Mouse (Mus musculus) induced T-regulatory cell, adult 2 months (primary cell): ENCODE results near the gene Tmem242.
"Not testable (repeated sequence)": the region's sequence is repeated elsewhere in the genome, so short reads cannot be mapped to it uniquely, and the experiment has no call there.

Experiments used
- DNase-seq: peaks from one replicate; pipeline ENCODE4 v3.0.0-alpha.2; 2012; ENCODE audit warnings: low read depth

Tmem242 gene

GRCm38 (mm10) chr17:5440159-5440971 is at the start of gene Tmem242:
Gene Tmem242, minus strand, starts transcription at chr17:5440259.
- peak; percentile 95 for DNase-seq

GRCm38 (mm10) chr17:5488156-5488555 is 48.1 kb upstream of the Tmem242 start:
- no peak for DNase-seq

- DNase-seq = no peak
These were observed 44.6 kb upstream of the Tmem242 start for GRCm38 (mm10) chr17:5484663-5485062.

GRCm38 (mm10) chr17:5483456-5483855 is 43.4 kb upstream of the Tmem242 start:
- no peak for DNase-seq

- DNase-seq = no peak
These were observed 36.1 kb upstream of the Tmem242 start for GRCm38 (mm10) chr17:5475960-5476725.

- DNase-seq = peak; percentile 17
These were observed 32.2 kb upstream of the Tmem242 start for GRCm38 (mm10) chr17:5472268-5472667.

- no peak for DNase-seq
These were observed 27.1 kb upstream of the Tmem242 start for GRCm38 (mm10) chr17:5467177-5467576.

- no peak for DNase-seq
These were observed 26.7 kb upstream of the Tmem242 start for GRCm38 (mm10) chr17:5466736-5467135.

- DNase-seq = no peak
These were observed 23.9 kb upstream of the Tmem242 start for GRCm38 (mm10) chr17:5463912-5464311.

GRCm38 (mm10) chr17:5453657-5454056 is 13.6 kb upstream of the Tmem242 start:
- DNase-seq = no peak

- DNase-seq = no peak
These were observed 3.7 kb upstream of the Tmem242 start for GRCm38 (mm10) chr17:5443751-5444150.

- no peak for DNase-seq
These were observed 3.2 kb upstream of the Tmem242 start for GRCm38 (mm10) chr17:5443260-5443659.

- DNase-seq = not testable (repeated sequence)
These were observed 2.3 kb upstream of the Tmem242 start for GRCm38 (mm10) chr17:5442403-5442802.

- no peak for DNase-seq
These were observed 264 bp downstream of the Tmem242 start for GRCm38 (mm10) chr17:5439831-5440158.

- DNase-seq = no peak
These were observed 10.3 kb downstream of the Tmem242 start for GRCm38 (mm10) chr17:5429772-5430133.

- DNase-seq = peak; percentile 96
These were observed 10.8 kb downstream of the Tmem242 start for GRCm38 (mm10) chr17:5429090-5429771.

- no peak for DNase-seq
These were observed 14.9 kb downstream of the Tmem242 start for GRCm38 (mm10) chr17:5425204-5425603.

- DNase-seq = no peak
These were observed 15.9 kb downstream of the Tmem242 start for GRCm38 (mm10) chr17:5424156-5424555.

- DNase-seq = no peak
These were observed 18.2 kb downstream of the Tmem242 start for GRCm38 (mm10) chr17:5421835-5422234.

GRCm38 (mm10) chr17:5419771-5420518 is 20.1 kb downstream of the Tmem242 start:
- DNase-seq = no peak

- no peak for DNase-seq
These were observed 21.0 kb downstream of the Tmem242 start for GRCm38 (mm10) chr17:5419056-5419455.

- DNase-seq = no peak
These were observed 21.5 kb downstream of the Tmem242 start, which contains the start of gene Ldhal6b for GRCm38 (mm10) chr17:5418545-5418944. Gene Ldhal6b, minus strand, starts transcription at chr17:5418767.
